Mouse (Mus musculus): Measurements from ENCODE around the gene Nbr1. TPM values are rescaled to one million over a fixed set of nuclear protein-coding genes. Genes with fewer than 3 reads are reported as not detected.
"Not testable (repeated sequence)": the region's sequence is repeated elsewhere in the genome, so short reads cannot be mapped to it uniquely, and the experiment has no call there.

Gene Nbr1
- polyA plus RNA-seq, 1 experiment from 2014 or later, result 35.3 TPM

DNA sequence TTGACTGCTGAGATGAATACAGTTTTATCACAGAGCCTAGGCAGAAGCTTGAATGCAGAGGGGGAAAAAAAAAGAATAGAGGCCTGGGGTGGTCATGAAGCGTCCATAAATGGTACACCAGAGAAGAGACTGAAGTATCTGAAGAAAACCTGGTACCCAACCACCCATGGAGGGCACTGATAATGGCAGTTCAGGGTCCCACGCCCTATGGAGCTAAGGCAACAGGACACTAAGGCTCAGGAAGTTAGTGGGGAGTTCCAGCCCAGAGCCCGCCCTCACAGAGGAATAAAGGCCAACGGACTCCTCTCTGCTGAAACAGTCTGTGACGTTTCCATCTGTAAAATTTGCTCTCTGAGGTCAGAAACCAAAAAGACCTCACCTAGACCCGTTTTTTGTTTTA, 63.4 kb downstream of the Nbr1 start:
- no peak overlapping the region for H3K9ac ChIP-seq (replicated peaks)
- DNase-seq (no peak), ATAC-seq (peak; percentile 29; the same call in 1 of the 2 replicates)
- H3K4me3 ChIP-seq (ENCODE audit: low read depth, low read length), result no peak overlapping the region
- no peaks in the 10 kb centered on the region for H3K36me3 ChIP-seq (replicated peaks; ENCODE audit: insufficient read depth, low read length)
- H3K27ac ChIP-seq (ENCODE audit: low read depth), result no peak overlapping the region
- H3K4me1 ChIP-seq (ENCODE audit: insufficient read depth), result peaks cover 4% of the 10 kb centered on the region; the same call in 1 of the 2 replicates
- no peaks in the 10 kb centered on the region for H3K9me3 ChIP-seq (ENCODE audit: low read length)
- TF ChIP-seq CTCF (IDR thresholded peaks at IDR 0.05; ENCODE audit: low read depth), result no peak
- TF ChIP-seq EP300 (IDR thresholded peaks at IDR 0.05; ENCODE audit: low read depth), result no peak
- whole genome bisulfite sequencing (ENCODE audit: insufficient replicate concordance), result 53% methylated on average over 6 of the region's 6 CpGs
- peaks cover 7% of the 10 kb centered on the region; the same call in 1 of the 2 replicates for H3K27me3 ChIP-seq (ENCODE audit: insufficient read depth, low read length)
- no peak overlapping the region for H3K4me2 ChIP-seq (ENCODE audit: low read depth, low read length)

GRCm38 (mm10) chr11:101616104-101616503, 64.2 kb downstream of the Nbr1 start:
- Histone ChIP-seq H3K4me1 (ENCODE audit: insufficient read depth) (no peaks in the 10 kb centered on the region), H3K4me3 (ENCODE audit: low read depth, low read length) (no peak overlapping the region), H3K27me3 (ENCODE audit: insufficient read depth, low read length) (peaks cover 7% of the 10 kb centered on the region; the same call in 1 of the 2 replicates), H3K9me3 (ENCODE audit: low read length) (no peaks in the 10 kb centered on the region), H3K27ac (ENCODE audit: low read depth) (no peak overlapping the region), H3K36me3 (replicated peaks; ENCODE audit: insufficient read depth, low read length) (no peaks in the 10 kb centered on the region), H3K9ac (replicated peaks) (no peak overlapping the region), H3K4me2 (ENCODE audit: low read depth, low read length) (no peak overlapping the region)
- WGBS (ENCODE audit: insufficient replicate concordance), result 77% methylated on average over 8 of the region's 8 CpGs
- DNase-seq (no peak), ATAC-seq (no peak)
- TF ChIP-seq CTCF (IDR thresholded peaks at IDR 0.05; ENCODE audit: low read depth), result no peak
- no peak for TF ChIP-seq EP300 (IDR thresholded peaks at IDR 0.05; ENCODE audit: low read depth)

GRCm38 (mm10) chr11:101616948-101617767, 65.2 kb downstream of the Nbr1 start:
- no peak overlapping the region for H3K4me3 ChIP-seq (ENCODE audit: low read depth, low read length)
- DNase-seq (peak; percentile 23), ATAC-seq (no peak)
- no peaks in the 10 kb centered on the region for H3K36me3 ChIP-seq (replicated peaks; ENCODE audit: insufficient read depth, low read length)
- no peak overlapping the region for H3K4me2 ChIP-seq (ENCODE audit: low read depth, low read length)
- 41% methylated on average over 18 of the region's 18 CpGs for WGBS (ENCODE audit: insufficient replicate concordance)
- H3K27ac ChIP-seq (ENCODE audit: low read depth), result no peak overlapping the region
- H3K27me3 ChIP-seq (ENCODE audit: insufficient read depth, low read length), result peaks cover 7% of the 10 kb centered on the region; the same call in 1 of the 2 replicates
- H3K9ac ChIP-seq (replicated peaks), result no peak overlapping the region
- no peaks in the 10 kb centered on the region for H3K9me3 ChIP-seq (ENCODE audit: low read length)
- no peaks in the 10 kb centered on the region for H3K4me1 ChIP-seq (ENCODE audit: insufficient read depth)
- TF ChIP-seq CTCF (IDR thresholded peaks at IDR 0.05; ENCODE audit: low read depth) (no peak), EP300 (IDR thresholded peaks at IDR 0.05; ENCODE audit: low read depth) (no peak)

DNA sequence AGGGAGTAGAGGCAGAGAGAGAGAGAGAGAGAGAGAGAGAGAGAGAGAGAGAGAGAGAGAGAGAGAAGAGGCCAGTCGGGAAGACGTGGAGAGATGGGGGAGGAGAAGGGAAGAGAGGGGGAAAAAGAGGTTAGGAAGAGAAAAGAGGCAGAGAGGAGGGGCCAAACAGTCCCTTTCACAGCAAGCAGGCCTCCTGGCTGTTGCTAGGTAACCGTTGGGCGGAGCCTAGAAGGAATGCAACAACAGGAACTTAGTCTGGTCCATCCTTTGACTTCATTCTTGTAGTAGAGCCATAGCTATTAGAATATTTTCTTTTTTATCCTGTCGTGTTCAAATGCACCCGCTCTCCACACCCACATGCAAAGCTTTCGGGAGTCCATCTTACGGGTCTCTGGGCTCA, 65.9 kb downstream of the Nbr1 start:
- 15% methylated on average over 8 of the region's 8 CpGs for WGBS (ENCODE audit: insufficient replicate concordance)
- Histone ChIP-seq H3K36me3 (replicated peaks; ENCODE audit: insufficient read depth, low read length) (no peaks in the 10 kb centered on the region), H3K27me3 (ENCODE audit: insufficient read depth, low read length) (peaks cover 7% of the 10 kb centered on the region; the same call in 1 of the 2 replicates), H3K9me3 (ENCODE audit: low read length) (no peaks in the 10 kb centered on the region), H3K4me2 (ENCODE audit: low read depth, low read length) (peak overlapping the region; percentile 9; the same call in 1 of the 2 replicates), H3K4me1 (ENCODE audit: insufficient read depth) (no peaks in the 10 kb centered on the region), H3K27ac (ENCODE audit: low read depth) (no peak overlapping the region), H3K9ac (replicated peaks) (no peak overlapping the region), H3K4me3 (ENCODE audit: low read depth, low read length) (no peak overlapping the region)
- no peak for TF ChIP-seq EP300 (IDR thresholded peaks at IDR 0.05; ENCODE audit: low read depth)
- TF ChIP-seq CTCF (IDR thresholded peaks at IDR 0.05; ENCODE audit: low read depth), result no peak
- ATAC-seq (no peak), DNase-seq (peak; percentile 54)

GRCm38 (mm10) chr11:101618596-101618995, 66.6 kb downstream of the Nbr1 start:
- no peak overlapping the region for H3K4me2 ChIP-seq (ENCODE audit: low read depth, low read length)
- H3K27ac ChIP-seq (ENCODE audit: low read depth), result no peak overlapping the region
- no peaks in the 10 kb centered on the region for H3K9me3 ChIP-seq (ENCODE audit: low read length)
- WGBS (ENCODE audit: insufficient replicate concordance), result 83% methylated on average over 3 of the region's 3 CpGs
- H3K4me1 ChIP-seq (ENCODE audit: insufficient read depth), result no peaks in the 10 kb centered on the region
- DNase-seq (no peak), ATAC-seq (no peak)
- H3K36me3 ChIP-seq (replicated peaks; ENCODE audit: insufficient read depth, low read length), result no peaks in the 10 kb centered on the region
- no peak for TF ChIP-seq EP300 (IDR thresholded peaks at IDR 0.05; ENCODE audit: low read depth)
- TF ChIP-seq CTCF (IDR thresholded peaks at IDR 0.05; ENCODE audit: low read depth), result no peak
- H3K9ac ChIP-seq (replicated peaks), result no peak overlapping the region
- H3K27me3 ChIP-seq (ENCODE audit: insufficient read depth, low read length), result peaks cover 7% of the 10 kb centered on the region; the same call in 1 of the 2 replicates
- no peak overlapping the region for H3K4me3 ChIP-seq (ENCODE audit: low read depth, low read length)

- ATAC-seq; H3K4me3 ChIP-seq (ENCODE audit: low read depth, low read length): not testable (repeated sequence)
- WGBS (ENCODE audit: insufficient replicate concordance), result 78% methylated on average over 11 of the region's 11 CpGs
These were observed 68.2 kb downstream of the Nbr1 start for GRCm38 (mm10) chr11:101620022-101620655.

More at GRCm38 (mm10) chr11:101620022-101620655, 68.2 kb downstream of the Nbr1 start:
- not testable (repeated sequence) for H3K27ac ChIP-seq (ENCODE audit: low read depth); H3K9ac ChIP-seq (replicated peaks); H3K4me1 ChIP-seq (ENCODE audit: insufficient read depth); H3K27me3 ChIP-seq (ENCODE audit: insufficient read depth, low read length); DNase-seq; H3K4me2 ChIP-seq (ENCODE audit: low read depth, low read length); H3K9me3 ChIP-seq (ENCODE audit: low read length); H3K36me3 ChIP-seq (replicated peaks; ENCODE audit: insufficient read depth, low read length)
